Mouse (Mus musculus): ENCODE results near the gene Farsa.

DNA sequence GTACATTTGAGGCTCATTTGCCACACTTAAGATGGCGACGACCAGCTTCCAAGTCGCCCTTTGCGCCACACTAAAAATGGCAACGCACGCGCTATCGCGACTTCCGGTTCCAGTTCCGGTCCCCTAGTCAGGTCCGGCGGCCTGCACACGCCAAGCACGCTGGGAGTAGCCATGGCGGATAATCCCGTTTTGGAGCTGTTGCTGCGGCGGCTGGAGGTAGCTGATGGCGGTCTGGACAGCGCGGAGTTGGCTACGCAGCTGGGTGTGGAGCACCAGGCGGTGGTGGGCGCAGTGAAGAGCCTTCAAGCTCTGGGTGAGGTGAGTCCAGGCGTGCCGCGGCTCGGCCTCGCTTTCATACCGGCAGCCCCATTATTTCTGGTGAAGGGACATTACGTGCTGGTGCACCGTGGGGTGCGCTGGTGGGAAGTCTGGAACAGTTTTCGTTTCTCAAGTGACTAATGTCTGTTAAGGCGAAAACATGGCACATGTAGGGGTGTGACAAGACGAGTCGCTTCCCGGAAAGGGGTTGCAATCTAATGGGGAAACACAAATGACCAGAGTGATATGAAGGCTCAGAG lies at the start of gene Farsa:
- TF ChIP-seq POLR2A (IDR thresholded peaks at IDR 0.05; ENCODE audit: borderline replicate concordance, control insufficient read depth, low read depth, low read length), result peak; percentile 97; the same call in 1 of the 2 replicates
- 0 out of 2 replicates have a peak, but pooled peaks have one; percentile 14 for TF ChIP-seq CTCF (IDR thresholded peaks at IDR 0.05; ENCODE audit: control insufficient read depth, insufficient read depth, low read length)

Data from bone marrow, adult 2 months (tissue).